Mouse (Mus musculus) retina, postnatal 1 day (tissue): Measurements from ENCODE around the gene Fgfr2.
A peak's percentile ranks its signal among the peaks of the same experiment; 100 is the strongest.
"Not testable (repeated sequence)": the region's sequence is repeated elsewhere in the genome, so short reads cannot be mapped to it uniquely, and the experiment has no call there.

ENCODE experiments used
- DNase-seq: peaks from one replicate; pipeline ENCODE4 v3.0.0-alpha.2; 2012

Fgfr2 gene

GRCm38 (mm10) chr7:130533316-130534260 is 2589.6 kb downstream of the Fgfr2 start:
- DNase-seq, result peak; percentile 92

- DNase-seq, result not testable (repeated sequence)
Observed at GRCm38 (mm10) chr7:130531138-130531537, 2592.0 kb downstream of the Fgfr2 start.

GRCm38 (mm10) chr7:130527306-130527705 is 2595.8 kb downstream of the Fgfr2 start:
- no peak for DNase-seq

GRCm38 (mm10) chr7:130523451-130523850 is 2599.7 kb downstream of the Fgfr2 start:
- no peak for DNase-seq

- no peak for DNase-seq
Observed at GRCm38 (mm10) chr7:130520812-130521422, 2602.2 kb downstream of the Fgfr2 start.

- DNase-seq, result no peak
Observed at GRCm38 (mm10) chr7:130520049-130520425, 2603.1 kb downstream of the Fgfr2 start, which contains the start of gene Ate1. TSS of gene Ate1 (minus strand) at chr7:130520369.

- peak; percentile 99 for DNase-seq
Observed at GRCm38 (mm10) chr7:130519096-130520048, 2603.8 kb downstream of the Fgfr2 start.

GRCm38 (mm10) chr7:130518213-130519095 is 2604.7 kb downstream of the Fgfr2 start:
- DNase-seq, result no peak

GRCm38 (mm10) chr7:130510243-130510642 is 2612.9 kb downstream of the Fgfr2 start:
- DNase-seq, result no peak

- no peak for DNase-seq
Observed at GRCm38 (mm10) chr7:130503006-130503405, 2620.1 kb downstream of the Fgfr2 start.

GRCm38 (mm10) chr7:130501499-130501898 is 2621.7 kb downstream of the Fgfr2 start:
- DNase-seq, result no peak

GRCm38 (mm10) chr7:130493346-130493745 is 2629.8 kb downstream of the Fgfr2 start:
- no peak for DNase-seq

- no peak for DNase-seq
Observed at GRCm38 (mm10) chr7:130492026-130492425, 2631.1 kb downstream of the Fgfr2 start.

- DNase-seq, result not testable (repeated sequence)
Observed at GRCm38 (mm10) chr7:130479003-130479402, 2644.1 kb downstream of the Fgfr2 start.

GRCm38 (mm10) chr7:130475970-130476369 is 2647.2 kb downstream of the Fgfr2 start:
- DNase-seq, result peak; percentile 62

GRCm38 (mm10) chr7:130473881-130474280 is 2649.3 kb downstream of the Fgfr2 start:
- no peak for DNase-seq

GRCm38 (mm10) chr7:130472683-130473082 is 2650.5 kb downstream of the Fgfr2 start:
- peak; percentile 74 for DNase-seq

GRCm38 (mm10) chr7:130471045-130471444 is 2652.1 kb downstream of the Fgfr2 start:
- no peak for DNase-seq

- DNase-seq, result no peak
Observed at GRCm38 (mm10) chr7:130455587-130456246, 2667.4 kb downstream of the Fgfr2 start.

- no peak for DNase-seq
Observed at GRCm38 (mm10) chr7:130454226-130454625, 2668.9 kb downstream of the Fgfr2 start.

GRCm38 (mm10) chr7:130435776-130436175 is 2687.4 kb downstream of the Fgfr2 start:
- DNase-seq, result no peak
